ENCODE assay signal across 7 mouse cellular contexts in the genomic region with DNA sequence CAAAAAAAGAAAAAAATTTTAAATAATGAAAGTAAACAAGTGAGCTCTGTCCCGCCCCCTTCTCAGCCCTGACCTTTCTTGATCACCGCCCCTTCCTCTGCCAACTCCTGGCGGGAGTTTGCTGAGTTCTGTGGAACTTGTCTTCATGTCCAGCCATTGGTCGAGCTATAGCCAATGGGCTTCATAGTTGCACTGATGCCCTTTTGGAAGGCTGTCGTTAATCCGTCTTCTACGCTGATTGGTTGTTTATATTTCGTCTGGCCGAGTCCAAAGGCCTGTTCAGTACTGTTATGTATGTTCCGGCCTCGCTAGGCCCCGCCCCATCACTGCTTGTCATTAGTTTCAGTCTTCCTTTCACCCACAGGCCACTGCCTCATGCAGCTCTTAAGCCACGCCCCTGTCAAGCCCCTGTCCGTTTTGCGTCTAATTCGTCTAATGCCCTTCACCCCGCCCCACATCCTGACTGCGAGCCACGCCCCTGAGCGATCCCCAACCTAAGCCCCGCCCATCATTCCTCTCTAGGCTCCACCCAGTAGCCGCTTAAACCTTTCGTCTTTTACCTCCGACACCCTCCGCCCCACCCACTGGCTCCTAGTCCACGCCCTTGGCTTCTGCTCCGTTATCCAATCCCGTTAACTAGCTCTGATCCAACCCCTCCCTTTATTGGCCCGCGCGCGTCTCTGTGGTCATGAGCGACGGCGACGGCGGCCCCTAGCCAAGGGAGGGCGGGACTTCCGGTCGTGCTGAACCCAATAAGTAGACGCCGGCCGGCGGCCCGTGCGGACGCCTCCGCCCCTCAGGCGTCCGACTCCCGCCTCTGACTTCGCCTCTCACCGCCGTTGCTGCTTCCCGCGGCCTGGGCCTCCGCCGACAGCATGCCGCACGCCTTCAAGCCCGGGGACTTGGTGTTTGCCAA. TPM values are rescaled to one million over a fixed set of nuclear protein-coding genes. Genes with fewer than 3 reads are reported as not detected.
DNase-seq lines count a peak whose midpoint lies in the region; ATAC-seq lines count a peak whose summit lies in the region.

Gene Hdgfl2 (plus strand): TSS at position 755 of the 916 bp plus-strand sequence.

- DNase-seq in adrenal gland, postnatal 14 days = peak; percentile 100
- peak; percentile 100 for DNase-seq in embryonic facial prominence, embryonic 11.5 days (ENCODE audit: low spot score)
- peak; percentile 100 for DNase-seq in kidney, adult 11 months
- DNase-seq in limb, embryonic 10.5 days (ENCODE audit: low spot score) = peak; percentile 98
- DNase-seq in spleen, adult 12 weeks (ENCODE audit: low spot score) = peak; percentile 99

- WGBS in embryonic facial prominence, embryonic 11.5 days = under 1% methylated on average over 61 of the region's 61 CpGs
- under 1% methylated on average over 61 of the region's 61 CpGs for WGBS in limb, embryonic 10.5 days
- under 1% methylated on average over 61 of the region's 61 CpGs for WGBS in midbrain, embryonic 13.5 days

- peak; percentile 90 for ATAC-seq in embryonic facial prominence, embryonic 11.5 days (replicated peaks; ENCODE audit: insufficient number of reproducible peaks, low FRiP score, low TSS enrichment, low read depth)
- peak; percentile 65 for ATAC-seq in granulocyte monocyte progenitor cell, adult 5-6 weeks (replicated peaks; ENCODE audit: poor library complexity, severe bottlenecking)
- peak; percentile 95 for ATAC-seq in midbrain, embryonic 13.5 days

- H3K4me2 ChIP-seq in embryonic facial prominence, embryonic 11.5 days (ENCODE audit: low read depth, low read length) = peak within 1 kb of the TSS; percentile 92
- peak within 1 kb of the TSS; percentile 100 for H3K4me2 ChIP-seq in midbrain, embryonic 13.5 days (replicated peaks)

- H3K36me3 ChIP-seq in embryonic facial prominence, embryonic 11.5 days (replicated peaks; ENCODE audit: control insufficient read depth, insufficient read depth, low read depth, low read length) = no peaks in the 10 kb centered on the region; the same call in 1 of the 2 replicates
- peaks cover 22% of the 10 kb centered on the region for H3K36me3 ChIP-seq in limb, embryonic 10.5 days
- H3K36me3 ChIP-seq in midbrain, embryonic 13.5 days = peaks cover 17% of the 10 kb centered on the region

- H3K27me3 ChIP-seq in embryonic facial prominence, embryonic 11.5 days (ENCODE audit: control insufficient read depth, insufficient read depth, low read length) = no peaks in the 10 kb centered on the region
- no peaks in the 10 kb centered on the region for H3K27me3 ChIP-seq in limb, embryonic 10.5 days (ENCODE audit: low read depth, poor library complexity, severe bottlenecking)
- H3K27me3 ChIP-seq in midbrain, embryonic 13.5 days = no peaks in the 10 kb centered on the region

- no peaks in the 10 kb centered on the region for H3K9me3 ChIP-seq in embryonic facial prominence, embryonic 11.5 days (replicated peaks; ENCODE audit: control insufficient read depth, low read length)
- H3K9me3 ChIP-seq in limb, embryonic 10.5 days (replicated peaks) = no peaks in the 10 kb centered on the region
- H3K9me3 ChIP-seq in midbrain, embryonic 13.5 days = no peaks in the 10 kb centered on the region

- H3K9ac ChIP-seq in embryonic facial prominence, embryonic 11.5 days (replicated peaks; ENCODE audit: low read length) = peak within 1 kb of the TSS; percentile 82
- peak within 1 kb of the TSS; percentile 84 for H3K9ac ChIP-seq in midbrain, embryonic 13.5 days (replicated peaks)

- H3K4me3 ChIP-seq in embryonic facial prominence, embryonic 11.5 days (ENCODE audit: low read depth, low read length) = peak within 1 kb of the TSS; percentile 96
- H3K4me3 ChIP-seq in limb, embryonic 10.5 days = peak within 1 kb of the TSS; percentile 86
- H3K4me3 ChIP-seq in midbrain, embryonic 13.5 days (replicated peaks) = peak within 1 kb of the TSS; percentile 86

- H3K4me1 ChIP-seq in embryonic facial prominence, embryonic 11.5 days (ENCODE audit: control insufficient read depth, insufficient read depth, low read length) = peaks cover 4% of the 10 kb centered on the region; the same call in 1 of the 2 replicates
- H3K4me1 ChIP-seq in limb, embryonic 10.5 days = peaks cover 43% of the 10 kb centered on the region
- H3K4me1 ChIP-seq in midbrain, embryonic 13.5 days (replicated peaks) = peaks cover 38% of the 10 kb centered on the region

- H3K27ac ChIP-seq in embryonic facial prominence, embryonic 11.5 days (replicated peaks; ENCODE audit: low read depth, low read length) = no peak within 1 kb of the TSS
- peak within 1 kb of the TSS; percentile 86 for H3K27ac ChIP-seq in limb, embryonic 10.5 days
- peak within 1 kb of the TSS; percentile 79 for H3K27ac ChIP-seq in midbrain, embryonic 13.5 days

RNA-seq across cellular contexts. Expression of gene Hdgfl2, which starts in this region (rescaled TPM):
- 52.5 and 60.1 TPM in 2 replicates for total RNA-seq in adrenal gland, postnatal 14 days (2021)
- 101 and 106 TPM in 2 replicates for polyA plus RNA-seq in embryonic facial prominence, embryonic 11.5 days (2014; fragmentation: Nextera tagmentation; extraction: Ambion mirVana)
- 70.7 and 83.3 TPM in 2 replicates for total RNA-seq in granulocyte monocyte progenitor cell, adult 5-6 weeks (2014; fragmentation: Nextera tagmentation)
- 65.1 and 77.6 TPM in 2 replicates for total RNA-seq in granulocyte monocyte progenitor cell, adult 5-6 weeks (2017)
- 205 and 213 TPM in 2 replicates for polyA plus RNA-seq in limb, embryonic 10.5 days (2016; fragmentation: Nextera tagmentation; extraction: Ambion mirVana)
- polyA plus RNA-seq in midbrain, embryonic 13.5 days (2015; fragmentation: Nextera tagmentation; extraction: Ambion mirVana) = 156 and 159 TPM in 2 replicates
